Mouse (Mus musculus): ENCODE results near the gene Insr. TPM values are rescaled to one million over a fixed set of nuclear protein-coding genes. Genes with fewer than 3 reads are reported as not detected.
"Not testable (repeated sequence)": the region's sequence is repeated elsewhere in the genome, so short reads cannot be mapped to it uniquely, and the experiment has no call there.

Gene Insr
- polyA plus RNA-seq, 1 experiment from 2014 or later = 20.9 TPM

DNA sequence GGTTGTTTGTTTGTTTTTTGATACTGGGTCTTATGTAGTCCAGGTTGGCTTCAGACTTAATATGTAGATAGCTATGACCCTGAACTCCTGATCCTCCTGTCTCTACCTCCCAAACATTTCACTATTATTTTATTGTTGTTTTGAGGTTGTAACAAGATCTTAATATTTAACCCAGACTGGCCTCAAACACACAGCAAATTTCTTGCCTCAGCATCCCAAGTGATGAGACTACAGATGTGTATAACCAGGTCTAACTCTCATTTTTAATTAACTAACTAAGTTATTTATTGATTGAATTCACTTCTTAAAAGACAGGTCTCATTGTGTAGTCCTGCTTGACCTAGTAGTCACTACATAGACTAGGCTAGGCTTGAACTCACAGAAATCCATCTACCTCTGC, 88.4 kb downstream of the Insr start:
- no peak overlapping the region for H3K4me2 ChIP-seq (replicated peaks; ENCODE audit: low read depth)

DNA sequence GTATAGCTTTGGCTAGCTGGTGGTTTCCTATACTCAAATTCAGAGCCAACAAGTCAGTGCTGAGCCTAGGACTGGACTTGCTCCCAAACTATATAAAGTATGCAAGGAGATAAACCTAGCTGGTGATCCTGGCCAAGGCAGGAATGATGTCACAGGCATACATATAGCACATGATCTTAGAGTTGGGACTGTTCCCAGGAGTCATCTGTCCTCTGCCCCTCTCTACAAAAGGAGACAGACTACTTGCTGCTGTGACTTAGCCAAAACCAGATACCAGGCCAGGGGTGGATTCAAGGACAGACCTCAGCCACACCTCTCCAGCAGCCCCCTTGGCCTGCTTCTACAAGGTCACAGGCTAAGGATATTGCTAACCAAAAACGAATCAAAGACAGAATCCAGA, 92.0 kb downstream of the Insr start:
- Histone ChIP-seq H3K4me3 (ENCODE audit: low read depth, low read length) (no peak overlapping the region), H3K9ac (ENCODE audit: low read length) (no peak overlapping the region), H3K9me3 (ENCODE audit: control insufficient read depth, low read length) (no peaks in the 10 kb centered on the region), H3K27me3 (ENCODE audit: control insufficient read depth, insufficient read depth, low read length) (no peaks in the 10 kb centered on the region), H3K4me1 (replicated peaks; ENCODE audit: control insufficient read depth, insufficient read depth) (no peaks in the 10 kb centered on the region), H3K36me3 (ENCODE audit: control insufficient read depth, insufficient read depth, low read length) (peaks cover 30% of the 10 kb centered on the region), H3K27ac (replicated peaks) (no peak overlapping the region), H3K4me2 (replicated peaks; ENCODE audit: low read depth) (no peak overlapping the region)
- 70% methylated on average over 1 of the region's 1 CpGs for WGBS
- peak; percentile 26; the same call in 1 of the 2 replicates for ATAC-seq (ENCODE audit: low FRiP score, low TSS enrichment)
- no peak for DNase-seq (ENCODE audit: low spot score)
- TF ChIP-seq CTCF (IDR thresholded peaks at IDR 0.05; ENCODE audit: low read depth) = no peak

More for the DNA sequence above, 88.4 kb downstream of the Insr start:
- Histone ChIP-seq H3K9ac (ENCODE audit: low read length) (no peak overlapping the region), H3K27ac (replicated peaks) (no peak overlapping the region), H3K9me3 (ENCODE audit: control insufficient read depth, low read length) (no peaks in the 10 kb centered on the region), H3K4me1 (replicated peaks; ENCODE audit: control insufficient read depth, insufficient read depth) (no peaks in the 10 kb centered on the region), H3K36me3 (ENCODE audit: control insufficient read depth, insufficient read depth, low read length) (peaks cover 41% of the 10 kb centered on the region), H3K27me3 (ENCODE audit: control insufficient read depth, insufficient read depth, low read length) (no peaks in the 10 kb centered on the region), H3K4me3 (ENCODE audit: low read depth, low read length) (no peak overlapping the region)
- ATAC-seq (ENCODE audit: low FRiP score, low TSS enrichment) = no peak
- DNase-seq (ENCODE audit: low spot score) = no peak
- TF ChIP-seq EP300 (optimal IDR thresholded peaks at IDR 0.05) (no peak), CTCF (IDR thresholded peaks at IDR 0.05; ENCODE audit: low read depth) (no peak)

DNA sequence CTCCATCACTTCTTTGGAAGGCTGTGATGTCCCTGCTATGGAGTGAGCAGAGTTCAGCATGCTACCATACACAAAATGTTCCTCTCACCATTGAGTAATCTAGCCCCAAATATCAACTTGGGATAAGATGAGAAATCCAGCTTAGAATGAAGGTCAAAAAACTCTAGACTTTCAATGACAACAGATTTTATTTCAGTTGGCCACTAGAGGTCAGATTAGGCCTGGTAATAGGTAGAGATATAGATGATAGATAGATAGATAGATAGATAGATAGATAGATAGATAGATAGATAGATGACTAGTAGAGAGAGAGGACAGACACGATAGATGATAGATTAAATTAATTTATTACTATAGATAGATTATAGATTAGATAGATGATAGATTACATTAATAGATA, 99.5 kb downstream of the Insr start:
- no peak for TF ChIP-seq EP300 (optimal IDR thresholded peaks at IDR 0.05)
- TF ChIP-seq CTCF (IDR thresholded peaks at IDR 0.05; ENCODE audit: low read depth) = peak; percentile 71
- Histone ChIP-seq H3K27me3 (ENCODE audit: control insufficient read depth, insufficient read depth, low read length) (no peaks in the 10 kb centered on the region), H3K9me3 (ENCODE audit: control insufficient read depth, low read length) (no peaks in the 10 kb centered on the region), H3K27ac (replicated peaks) (no peak overlapping the region), H3K4me2 (replicated peaks; ENCODE audit: low read depth) (no peak overlapping the region), H3K4me1 (replicated peaks; ENCODE audit: control insufficient read depth, insufficient read depth) (no peaks in the 10 kb centered on the region), H3K9ac (ENCODE audit: low read length) (no peak overlapping the region), H3K4me3 (ENCODE audit: low read depth, low read length) (no peak overlapping the region), H3K36me3 (ENCODE audit: control insufficient read depth, insufficient read depth, low read length) (peaks cover 5% of the 10 kb centered on the region; the same call in 1 of the 2 replicates)
- no peak for DNase-seq (ENCODE audit: low spot score)
- ATAC-seq (ENCODE audit: low FRiP score, low TSS enrichment) = no peak
- WGBS = 59% methylated on average over 1 of the region's 1 CpGs

DNA sequence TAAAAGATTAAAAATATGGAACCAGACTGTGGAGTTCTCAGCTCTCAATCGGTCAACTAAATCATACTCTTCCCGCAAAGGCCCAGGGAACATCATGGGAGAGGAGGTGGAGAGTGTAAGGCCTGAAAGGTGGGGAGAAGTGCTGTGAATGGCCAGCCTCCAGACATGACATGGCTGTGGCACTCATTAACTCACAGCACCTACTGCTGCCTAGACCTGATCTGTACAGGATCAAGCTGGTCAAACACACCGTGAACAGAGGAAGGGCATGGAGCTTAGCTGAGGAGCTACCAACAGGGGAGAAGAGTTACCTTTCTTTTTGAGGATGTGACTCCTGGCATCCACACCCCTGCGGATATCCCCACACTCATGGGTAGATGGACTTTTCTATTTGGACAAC, 102.0 kb downstream of the Insr start:
- WGBS = 94% methylated on average over 4 of the region's 4 CpGs
- no peak overlapping the region for H3K4me3 ChIP-seq (ENCODE audit: low read depth, low read length)
- no peak for TF ChIP-seq EP300 (optimal IDR thresholded peaks at IDR 0.05)
- no peak for TF ChIP-seq CTCF (IDR thresholded peaks at IDR 0.05; ENCODE audit: low read depth)
- no peaks in the 10 kb centered on the region for H3K27me3 ChIP-seq (ENCODE audit: control insufficient read depth, insufficient read depth, low read length)
- no peaks in the 10 kb centered on the region for H3K4me1 ChIP-seq (replicated peaks; ENCODE audit: control insufficient read depth, insufficient read depth)
- no peak overlapping the region for H3K27ac ChIP-seq (replicated peaks)
- no peaks in the 10 kb centered on the region for H3K9me3 ChIP-seq (ENCODE audit: control insufficient read depth, low read length)
- no peak for ATAC-seq (ENCODE audit: low FRiP score, low TSS enrichment)
- no peak overlapping the region for H3K9ac ChIP-seq (ENCODE audit: low read length)
- peaks cover 12% of the 10 kb centered on the region; the same call in 1 of the 2 replicates for H3K36me3 ChIP-seq (ENCODE audit: control insufficient read depth, insufficient read depth, low read length)
- no peak overlapping the region for H3K4me2 ChIP-seq (replicated peaks; ENCODE audit: low read depth)
- no peak for DNase-seq (ENCODE audit: low spot score)

DNA sequence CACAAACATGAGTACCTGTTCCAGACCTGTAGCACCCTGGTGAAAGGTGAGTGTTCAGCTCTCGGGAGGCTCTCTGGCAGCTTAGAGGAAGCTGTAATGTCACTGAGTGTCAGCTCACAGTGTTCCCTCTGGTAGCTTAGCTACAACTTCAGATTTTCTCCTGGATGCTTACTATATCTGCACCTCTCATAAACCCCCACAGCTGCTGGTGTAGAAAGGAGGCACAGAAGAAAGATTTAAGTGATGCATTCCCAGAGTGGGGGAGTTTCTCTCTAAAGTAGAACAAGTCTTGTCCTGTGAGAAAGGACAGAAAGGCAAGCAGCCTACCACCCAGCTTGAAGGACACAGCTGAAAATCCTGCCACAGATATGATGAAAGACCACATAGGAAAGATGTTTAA, 107.2 kb downstream of the Insr start:
- no peaks in the 10 kb centered on the region for H3K4me1 ChIP-seq (replicated peaks; ENCODE audit: control insufficient read depth, insufficient read depth)
- DNase-seq (ENCODE audit: low spot score) = no peak
- no peaks in the 10 kb centered on the region for H3K27me3 ChIP-seq (ENCODE audit: control insufficient read depth, insufficient read depth, low read length)
- ATAC-seq (ENCODE audit: low FRiP score, low TSS enrichment) = no peak
- H3K4me3 ChIP-seq (ENCODE audit: low read depth, low read length) = no peak overlapping the region
- no peak for TF ChIP-seq EP300 (optimal IDR thresholded peaks at IDR 0.05)
- no peak for TF ChIP-seq CTCF (IDR thresholded peaks at IDR 0.05; ENCODE audit: low read depth)
- H3K4me2 ChIP-seq (replicated peaks; ENCODE audit: low read depth) = no peak overlapping the region
- H3K9me3 ChIP-seq (ENCODE audit: control insufficient read depth, low read length) = no peaks in the 10 kb centered on the region
- H3K27ac ChIP-seq (replicated peaks) = no peak overlapping the region
- H3K36me3 ChIP-seq (ENCODE audit: control insufficient read depth, insufficient read depth, low read length) = peaks cover 22% of the 10 kb centered on the region; the same call in 1 of the 2 replicates
- WGBS = 47% methylated on average over 1 of the region's 1 CpGs
- H3K9ac ChIP-seq (ENCODE audit: low read length) = no peak overlapping the region

DNA sequence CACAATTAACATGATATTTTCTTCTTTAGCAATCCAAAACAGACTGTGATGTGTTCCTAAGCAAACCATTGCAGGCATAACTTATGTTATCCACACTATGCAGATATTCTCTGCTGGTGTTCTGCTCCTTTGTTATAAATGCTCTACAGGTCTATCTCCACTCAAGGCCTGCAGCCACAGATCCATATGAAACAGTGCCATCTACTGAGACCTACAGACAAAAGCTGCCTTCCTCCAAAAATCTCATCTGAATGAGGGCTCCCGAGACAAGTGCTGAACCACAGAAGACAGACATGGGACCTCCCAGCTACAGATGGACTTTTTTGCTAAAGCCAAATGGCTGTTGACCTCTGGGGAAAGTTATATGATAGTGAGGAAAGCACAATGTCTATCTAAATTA, 132.9 kb downstream of the Insr start:
- H3K27me3 ChIP-seq (ENCODE audit: control insufficient read depth, insufficient read depth, low read length) = no peaks in the 10 kb centered on the region
- no peak overlapping the region for H3K9ac ChIP-seq (ENCODE audit: low read length)
- no peaks in the 10 kb centered on the region for H3K9me3 ChIP-seq (ENCODE audit: control insufficient read depth, low read length)
- DNase-seq (ENCODE audit: low spot score) (no peak), ATAC-seq (ENCODE audit: low FRiP score, low TSS enrichment) (no peak)
- no peak overlapping the region for H3K4me3 ChIP-seq (ENCODE audit: low read depth, low read length)
- no peak overlapping the region for H3K27ac ChIP-seq (replicated peaks)
- no peaks in the 10 kb centered on the region for H3K4me1 ChIP-seq (replicated peaks; ENCODE audit: control insufficient read depth, insufficient read depth)
- no peak overlapping the region for H3K4me2 ChIP-seq (replicated peaks; ENCODE audit: low read depth)
- no peaks in the 10 kb centered on the region for H3K36me3 ChIP-seq (ENCODE audit: control insufficient read depth, insufficient read depth, low read length)
- TF ChIP-seq EP300 (optimal IDR thresholded peaks at IDR 0.05) = no peak
- 0 out of 2 replicates have a peak, but pooled peaks have one; percentile 15 for TF ChIP-seq CTCF (IDR thresholded peaks at IDR 0.05; ENCODE audit: low read depth)
- WGBS = 67% methylated on average over 1 of the region's 1 CpGs

DNA sequence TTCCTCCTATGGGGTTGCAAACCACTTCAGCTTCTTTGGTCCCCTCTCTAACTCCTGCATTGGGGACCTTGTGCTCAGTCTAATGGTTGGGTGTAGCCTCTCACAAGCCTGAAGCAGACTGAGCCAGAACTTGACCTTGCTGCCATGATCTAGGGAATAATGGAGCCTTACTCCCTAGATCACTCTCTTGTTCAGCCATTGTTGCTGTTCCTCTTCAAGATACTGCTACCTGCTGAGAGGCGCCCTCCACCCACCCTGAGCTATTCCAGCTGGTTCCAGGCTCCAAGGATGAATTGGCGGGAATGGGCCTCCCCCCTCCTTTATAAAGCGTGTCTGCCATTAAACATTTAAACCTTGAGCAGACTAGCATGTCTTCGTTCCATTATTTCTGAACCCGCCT, 179.0 kb downstream of the Insr start:
- not testable (repeated sequence) for H3K4me3 ChIP-seq (ENCODE audit: low read depth, low read length); H3K36me3 ChIP-seq (ENCODE audit: control insufficient read depth, insufficient read depth, low read length); H3K27ac ChIP-seq (replicated peaks); DNase-seq (ENCODE audit: low spot score); H3K27me3 ChIP-seq (ENCODE audit: control insufficient read depth, insufficient read depth, low read length); H3K4me2 ChIP-seq (replicated peaks; ENCODE audit: low read depth); ATAC-seq (ENCODE audit: low FRiP score, low TSS enrichment); H3K4me1 ChIP-seq (replicated peaks; ENCODE audit: control insufficient read depth, insufficient read depth); H3K9ac ChIP-seq (ENCODE audit: low read length); H3K9me3 ChIP-seq (ENCODE audit: control insufficient read depth, low read length)
- 82% methylated on average over 5 of the region's 5 CpGs for whole genome bisulfite sequencing
